Mouse (Mus musculus): ENCODE data around the gene Ly6g5b. TPM values are rescaled to one million over a fixed set of nuclear protein-coding genes. Genes with fewer than 3 reads are reported as not detected.

Ly6g5b gene
- polyA plus RNA-seq, 1 experiment from 2014 or later = 0.32 TPM

DNA sequence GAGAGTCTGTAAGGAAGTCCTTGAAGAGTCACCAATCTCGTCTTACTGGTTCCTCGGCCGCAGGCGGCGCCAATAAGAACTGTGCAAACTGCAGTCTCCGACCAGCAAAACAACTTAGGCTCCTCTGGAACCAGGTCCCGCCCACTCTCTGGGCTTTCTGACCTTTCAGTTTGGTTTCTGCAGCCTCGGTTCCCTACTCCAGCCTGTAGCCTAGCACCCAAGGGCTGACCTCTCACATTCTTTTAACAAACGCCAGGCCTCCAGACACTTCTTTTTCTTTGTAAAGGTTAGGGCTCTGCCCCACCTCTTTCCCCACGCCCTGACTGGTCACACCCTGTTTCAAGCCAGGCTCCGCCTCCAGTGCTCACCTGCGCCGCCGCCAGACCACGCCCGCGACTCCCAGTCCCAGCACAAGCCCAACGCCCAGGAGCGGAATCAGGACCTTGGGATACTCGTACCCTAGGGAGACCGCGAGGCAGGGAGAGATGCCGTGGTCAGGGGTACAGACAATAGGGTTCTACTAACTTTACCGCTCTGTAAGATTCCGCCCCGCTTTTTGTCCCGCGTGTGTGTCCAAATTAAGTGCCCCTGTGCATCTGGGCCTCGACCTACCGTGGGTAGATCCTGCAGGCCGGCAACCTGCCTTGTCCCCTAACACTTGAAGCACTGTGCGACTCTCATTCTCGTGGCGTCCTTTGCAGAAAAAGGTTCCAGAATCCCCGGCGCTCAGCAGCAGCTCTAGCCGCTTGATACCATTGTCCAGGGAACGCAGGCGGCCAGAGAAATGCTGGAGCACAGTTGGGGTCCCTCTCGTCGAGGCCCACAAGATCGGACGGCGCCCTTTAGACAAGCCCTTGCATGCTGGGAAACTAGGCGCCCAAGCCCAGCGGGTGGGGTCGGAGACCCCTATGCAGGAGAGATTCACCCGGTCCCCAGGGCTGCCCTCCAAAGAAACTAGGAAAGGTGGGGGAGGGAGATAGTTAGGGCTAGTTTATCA lies 50.0 kb downstream of the Ly6g5b start, which contains the start of gene Ly6g6c:
Gene Ly6g6c, plus strand, starts transcription at position 438 of the 997 bp plus-strand sequence.
- Histone ChIP-seq H3K4me1 (ENCODE audit: insufficient read depth) (peaks cover 16% of the 10 kb centered on the region), H3K27ac (ENCODE audit: low read depth) (no peak within 1 kb of the TSS), H3K27me3 (ENCODE audit: insufficient read depth, low read length) (peaks cover 51% of the 10 kb centered on the region), H3K9ac (replicated peaks) (peak within 1 kb of the TSS; percentile 22; the same call in 1 of the 2 replicates), H3K9me3 (ENCODE audit: low read length) (no peaks in the 10 kb centered on the region), H3K4me2 (ENCODE audit: low read depth, low read length) (peak within 1 kb of the TSS; percentile 79), H3K4me3 (ENCODE audit: low read depth, low read length) (peak within 1 kb of the TSS; percentile 46), H3K36me3 (replicated peaks; ENCODE audit: insufficient read depth, low read length) (peaks cover 7% of the 10 kb centered on the region; the same call in 1 of the 2 replicates)
- WGBS (ENCODE audit: insufficient replicate concordance) = 1% methylated on average over 48 of the region's 48 CpGs
- ATAC-seq (peak; percentile 49), DNase-seq (peak; percentile 54)
- TF ChIP-seq EP300 (IDR thresholded peaks at IDR 0.05; ENCODE audit: low read depth) = no peak
- TF ChIP-seq CTCF (IDR thresholded peaks at IDR 0.05; ENCODE audit: low read depth) = no peak

DNA sequence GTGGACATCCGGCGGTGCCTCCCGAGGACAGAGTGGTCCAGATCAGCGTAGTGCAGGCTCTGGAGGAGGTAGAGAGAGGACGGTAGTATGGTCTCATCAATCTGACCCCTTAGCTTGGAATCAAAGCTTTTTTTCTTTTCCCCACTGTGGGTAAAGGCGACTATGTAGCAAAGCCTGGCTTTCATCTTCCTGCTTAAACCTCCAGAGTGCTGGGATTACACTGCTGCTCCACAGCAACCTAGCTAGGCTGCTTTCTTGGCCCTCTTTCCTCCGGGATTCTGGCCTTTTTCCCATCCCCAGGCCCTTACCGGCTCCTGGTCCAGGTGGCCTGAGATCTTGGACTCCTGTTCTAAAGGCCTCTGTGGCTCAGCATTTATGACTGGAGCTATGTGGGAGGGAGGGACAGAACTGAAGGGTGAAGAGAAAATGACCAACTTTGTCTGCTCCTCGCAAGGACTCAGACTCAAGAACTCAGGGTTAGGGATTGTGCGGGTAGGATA lies 50.8 kb downstream of the Ly6g5b start:
- ATAC-seq = no peak
- peaks cover 49% of the 10 kb centered on the region for H3K27me3 ChIP-seq (ENCODE audit: insufficient read depth, low read length)
- H3K4me3 ChIP-seq (ENCODE audit: low read depth, low read length) = peak overlapping the region; percentile 46
- no peaks in the 10 kb centered on the region for H3K9me3 ChIP-seq (ENCODE audit: low read length)
- no peak for DNase-seq
- peak overlapping the region; percentile 79 for H3K4me2 ChIP-seq (ENCODE audit: low read depth, low read length)
- peaks cover 7% of the 10 kb centered on the region; the same call in 1 of the 2 replicates for H3K36me3 ChIP-seq (replicated peaks; ENCODE audit: insufficient read depth, low read length)
- peaks cover 24% of the 10 kb centered on the region for H3K4me1 ChIP-seq (ENCODE audit: insufficient read depth)
- no peak overlapping the region for H3K27ac ChIP-seq (ENCODE audit: low read depth)
- no peak for TF ChIP-seq EP300 (IDR thresholded peaks at IDR 0.05; ENCODE audit: low read depth)
- H3K9ac ChIP-seq (replicated peaks) = no peak overlapping the region
- 31% methylated on average over 10 of the region's 10 CpGs for WGBS (ENCODE audit: insufficient replicate concordance)

Other genes with a start within 250 kb of the Ly6g5b start
- 0.33 and 0.46 TPM in 2 replicates for gene Zbtb12, start 235.9 kb downstream of the Ly6g5b start, polyA plus RNA-seq (2015; fragmentation: Nextera tagmentation; extraction: Ambion mirVana)
- 0.25 TPM in 1 of 2 replicates, not detected in the other for gene Gm20547, start 233.4 kb downstream of the Ly6g5b start, polyA plus RNA-seq (2015; fragmentation: Nextera tagmentation; extraction: Ambion mirVana)
- gene C2, start 217.2 kb downstream of the Ly6g5b start, polyA plus RNA-seq (2015; fragmentation: Nextera tagmentation; extraction: Ambion mirVana) = 35.7 and 37.3 TPM in 2 replicates
- 11.1 TPM in 2 replicates for gene Ehmt2, start 217.0 kb downstream of the Ly6g5b start, polyA plus RNA-seq (2015; fragmentation: Nextera tagmentation; extraction: Ambion mirVana)
- 3.5 and 3.6 TPM in 2 replicates for gene Slc44a4, start 201.0 kb downstream of the Ly6g5b start, polyA plus RNA-seq (2015; fragmentation: Nextera tagmentation; extraction: Ambion mirVana)
- gene Neu1, start 184.2 kb downstream of the Ly6g5b start, polyA plus RNA-seq (2015; fragmentation: Nextera tagmentation; extraction: Ambion mirVana) = 35.6 and 40.3 TPM in 2 replicates
- 0.06 and 0.12 TPM in 2 replicates for gene Hspa1b, start 156.2 kb downstream of the Ly6g5b start, polyA plus RNA-seq (2015; fragmentation: Nextera tagmentation; extraction: Ambion mirVana)
- 0.28 TPM in 1 of 2 replicates, not detected in the other for gene Gm20481, start 145.5 kb downstream of the Ly6g5b start, polyA plus RNA-seq (2015; fragmentation: Nextera tagmentation; extraction: Ambion mirVana)
- gene Hspa1a, start 143.3 kb downstream of the Ly6g5b start, polyA plus RNA-seq (2015; fragmentation: Nextera tagmentation; extraction: Ambion mirVana) = 0.46 and 0.59 TPM in 2 replicates
- gene Hspa1l, start 142.7 kb downstream of the Ly6g5b start, polyA plus RNA-seq (2015; fragmentation: Nextera tagmentation; extraction: Ambion mirVana) = 0.18 TPM in 1 of 2 replicates, not detected in the other
- 69.8 and 76.7 TPM in 2 replicates for gene Lsm2, start 133.6 kb downstream of the Ly6g5b start, polyA plus RNA-seq (2015; fragmentation: Nextera tagmentation; extraction: Ambion mirVana)
- gene Vars, start 114.4 kb downstream of the Ly6g5b start, polyA plus RNA-seq (2015; fragmentation: Nextera tagmentation; extraction: Ambion mirVana) = 38.0 and 43.8 TPM in 2 replicates
- 0.09 and 0.12 TPM in 2 replicates for gene Vwa7, start 98.8 kb downstream of the Ly6g5b start, polyA plus RNA-seq (2015; fragmentation: Nextera tagmentation; extraction: Ambion mirVana)
- gene Sapcd1, start 87.4 kb downstream of the Ly6g5b start, polyA plus RNA-seq (2015; fragmentation: Nextera tagmentation; extraction: Ambion mirVana) = 3.3 and 4.1 TPM in 2 replicates
- gene Msh5, start 68.7 kb downstream of the Ly6g5b start, polyA plus RNA-seq (2015; fragmentation: Nextera tagmentation; extraction: Ambion mirVana) = 3.8 and 4.2 TPM in 2 replicates
- gene Clic1, start 65.5 kb downstream of the Ly6g5b start, polyA plus RNA-seq (2015; fragmentation: Nextera tagmentation; extraction: Ambion mirVana) = 98.6 and 102 TPM in 2 replicates
- 15.8 and 17.2 TPM in 2 replicates for gene Ddah2, start 56.4 kb downstream of the Ly6g5b start, polyA plus RNA-seq (2015; fragmentation: Nextera tagmentation; extraction: Ambion mirVana)
- gene Ly6g6c, start 50.0 kb downstream of the Ly6g5b start, polyA plus RNA-seq (2015; fragmentation: Nextera tagmentation; extraction: Ambion mirVana) = 0.32 and 0.49 TPM in 2 replicates
- 6.5 and 7.1 TPM in 2 replicates for gene Mpig6b, start 49.2 kb downstream of the Ly6g5b start, polyA plus RNA-seq (2015; fragmentation: Nextera tagmentation; extraction: Ambion mirVana)
- 0.19 TPM in 1 of 2 replicates, not detected in the other for gene Ly6g6e, start 38.5 kb downstream of the Ly6g5b start, polyA plus RNA-seq (2015; fragmentation: Nextera tagmentation; extraction: Ambion mirVana)
- 0.54 and 0.60 TPM in 2 replicates for gene Ly6g6d, start 37.4 kb downstream of the Ly6g5b start, polyA plus RNA-seq (2015; fragmentation: Nextera tagmentation; extraction: Ambion mirVana)
- gene Ly6g6f, start 29.8 kb downstream of the Ly6g5b start, polyA plus RNA-seq (2015; fragmentation: Nextera tagmentation; extraction: Ambion mirVana) = 4.0 and 5.3 TPM in 2 replicates
- gene Abhd16a, start 26.2 kb downstream of the Ly6g5b start, polyA plus RNA-seq (2015; fragmentation: Nextera tagmentation; extraction: Ambion mirVana) = 47.3 and 49.3 TPM in 2 replicates
- gene Ly6g5c, start 7.1 kb downstream of the Ly6g5b start, polyA plus RNA-seq (2015; fragmentation: Nextera tagmentation; extraction: Ambion mirVana) = not detected in 2 replicates
- 8.1 and 9.6 TPM in 2 replicates for gene Gpank1, start 6.0 kb upstream of the Ly6g5b start, polyA plus RNA-seq (2015; fragmentation: Nextera tagmentation; extraction: Ambion mirVana)
- 120 and 131 TPM in 2 replicates for gene Csnk2b, start 6.6 kb upstream of the Ly6g5b start, polyA plus RNA-seq (2015; fragmentation: Nextera tagmentation; extraction: Ambion mirVana)
- gene D17H6S53E, start 10.9 kb upstream of the Ly6g5b start, polyA plus RNA-seq (2015; fragmentation: Nextera tagmentation; extraction: Ambion mirVana) = 4.4 and 4.8 TPM in 2 replicates
- 1,209 and 1,216 TPM in 2 replicates for gene Apom, start 16.6 kb upstream of the Ly6g5b start, polyA plus RNA-seq (2015; fragmentation: Nextera tagmentation; extraction: Ambion mirVana)
- 16.5 and 19.7 TPM in 2 replicates for gene Bag6, start 19.8 kb upstream of the Ly6g5b start, polyA plus RNA-seq (2015; fragmentation: Nextera tagmentation; extraction: Ambion mirVana)
- gene Prrc2a, start 49.5 kb upstream of the Ly6g5b start, polyA plus RNA-seq (2015; fragmentation: Nextera tagmentation; extraction: Ambion mirVana) = 28.0 and 32.9 TPM in 2 replicates
- gene Aif1, start 60.6 kb upstream of the Ly6g5b start, polyA plus RNA-seq (2015; fragmentation: Nextera tagmentation; extraction: Ambion mirVana) = 34.1 and 39.1 TPM in 2 replicates
- 41.2 and 44.2 TPM in 2 replicates for gene Lst1, start 73.0 kb upstream of the Ly6g5b start, polyA plus RNA-seq (2015; fragmentation: Nextera tagmentation; extraction: Ambion mirVana)
- 5.3 and 6.0 TPM in 2 replicates for gene Ltb, start 79.0 kb upstream of the Ly6g5b start, polyA plus RNA-seq (2015; fragmentation: Nextera tagmentation; extraction: Ambion mirVana)
- gene Tnf, start 86.6 kb upstream of the Ly6g5b start, polyA plus RNA-seq (2015; fragmentation: Nextera tagmentation; extraction: Ambion mirVana) = 0.59 and 0.75 TPM in 2 replicates
- not detected in 2 replicates for gene Lta, start 89.9 kb upstream of the Ly6g5b start, polyA plus RNA-seq (2015; fragmentation: Nextera tagmentation; extraction: Ambion mirVana)
- gene Gm16181, start 105.4 kb upstream of the Ly6g5b start, polyA plus RNA-seq (2015; fragmentation: Nextera tagmentation; extraction: Ambion mirVana) = 0.22 TPM in 2 replicates
- 0.98 and 1.3 TPM in 2 replicates for gene Atp6v1g2, start 118.2 kb upstream of the Ly6g5b start, polyA plus RNA-seq (2015; fragmentation: Nextera tagmentation; extraction: Ambion mirVana)
- gene Nfkbil1, start 120.4 kb upstream of the Ly6g5b start, polyA plus RNA-seq (2015; fragmentation: Nextera tagmentation; extraction: Ambion mirVana) = 4.1 and 4.4 TPM in 2 replicates
- gene Ddx39b, start 126.3 kb upstream of the Ly6g5b start, polyA plus RNA-seq (2015; fragmentation: Nextera tagmentation; extraction: Ambion mirVana) = 79.6 and 87.2 TPM in 2 replicates
- gene H2-D1, start 147.3 kb upstream of the Ly6g5b start, polyA plus RNA-seq (2015; fragmentation: Nextera tagmentation; extraction: Ambion mirVana) = 256 and 291 TPM in 2 replicates
- gene H2-Q1, start 205.0 kb upstream of the Ly6g5b start, polyA plus RNA-seq (2015; fragmentation: Nextera tagmentation; extraction: Ambion mirVana) = 0.07 and 0.17 TPM in 2 replicates
- gene H2-Q2, start 226.8 kb upstream of the Ly6g5b start, polyA plus RNA-seq (2015; fragmentation: Nextera tagmentation; extraction: Ambion mirVana) = 4.9 and 5.3 TPM in 2 replicates

Measured in liver, postnatal 0 days (tissue).